In genomic region chr3:115944376-115944775, GRCm38 (mm10) we compare ENCODE assay signal across 27 mouse cellular contexts. TPM values are rescaled to one million over a fixed set of nuclear protein-coding genes. Genes with fewer than 3 reads are reported as not detected.
A peak's percentile ranks its signal among the peaks of the same experiment; 100 is the strongest.
DNase-seq lines count a peak whose midpoint lies in the region; ATAC-seq and TF ChIP-seq lines count a peak whose summit lies in the region.
"Had no signal": no experiment of that assay in that cellular context is flagged by ENCODE, and none has a peak within 500 bp of the region (broad histone marks: within the 10 kb centered on the region; RNA-seq: fewer than 3 reads in every experiment).

No protein-coding gene starts in this region.

- ATAC-seq in activated CD4-positive, CD25-positive, alpha-beta regulatory T cell, adult 4 months = peak; percentile 37
- ATAC-seq: forebrain, embryonic 14.5 days; forebrain, embryonic 16.5 days; Patski had no signal

- 94% methylated on average over 6 of the region's 6 CpGs for WGBS in thymus, adult 2 months

- peaks cover 19% of the 10 kb centered on the region for H3K36me3 ChIP-seq in thymus, adult 2 months (ENCODE audit: control insufficient read depth, insufficient read depth, low read length)

- TF ChIP-seq POLR2A in thymus, adult 2 months (IDR thresholded peaks at IDR 0.05; ENCODE audit: control insufficient read depth, extremely low read depth, insufficient read depth, low read length, poor library complexity) = no peak

- H3K4me1 ChIP-seq in thymus, adult 2 months (replicated peaks; ENCODE audit: control insufficient read depth, insufficient read depth, low read length) = peaks cover 4% of the 10 kb centered on the region; the same call in 1 of the 2 replicates
- H3K4me1 ChIP-seq: embryonic facial prominence, embryonic 13.5 days; embryonic facial prominence, embryonic 15.5 days; forebrain, embryonic 10.5 days; forebrain, embryonic 12.5 days had no signal

- H3K4me3 ChIP-seq in thymus, adult 2 months (ENCODE audit: control insufficient read depth, insufficient read depth, low read length) = no peak overlapping the region
- H3K4me3 ChIP-seq: embryonic facial prominence, embryonic 13.5 days; embryonic facial prominence, embryonic 15.5 days; erythroblast, embryonic 14.5 days; forebrain, embryonic 10.5 days; forebrain, embryonic 12.5 days had no signal

- TF ChIP-seq CTCF in thymus, adult 2 months (IDR thresholded peaks at IDR 0.05; ENCODE audit: borderline replicate concordance, control insufficient read depth, extremely low read depth, insufficient read depth, low read length, poor library complexity) = no peak

- H3K27me3 ChIP-seq in thymus, adult 2 months (ENCODE audit: control insufficient read depth, insufficient read depth, low read length) = no peaks in the 10 kb centered on the region
- H3K27me3 ChIP-seq: CH12.LX; embryonic facial prominence, embryonic 13.5 days; embryonic facial prominence, embryonic 15.5 days; forebrain, embryonic 12.5 days; Patski had no signal

- H3K27ac ChIP-seq in thymus, adult 2 months (ENCODE audit: control insufficient read depth, insufficient read depth, low read length) = peak overlapping the region; percentile 51; the same call in 1 of the 2 replicates
- H3K27ac ChIP-seq: embryonic facial prominence, embryonic 13.5 days; embryonic facial prominence, embryonic 15.5 days; forebrain, embryonic 10.5 days; forebrain, embryonic 12.5 days had no signal

- DNase-seq in thymus, adult 2 months = no peak
- DNase-seq in thymus, postnatal 25 days = no peak
- DNase-seq in CD4-positive, CD25-positive, alpha-beta regulatory T cell, adult 2 months (ENCODE audit: low read depth, low spot score) = peak; percentile 62
- DNase-seq in naive thymus-derived CD4-positive, alpha-beta T cell, adult 2 months (ENCODE audit: low read depth) = peak; percentile 67
- no peak for DNase-seq in lung, postnatal 36 days
- DNase-seq in right cerebral cortex, postnatal 4 days = no peak
- DNase-seq in kidney, postnatal 4 days = no peak
- DNase-seq: adrenal gland, adult 2 months; adrenal gland, postnatal 10 days; adrenal gland, postnatal 25 days; cerebellum, adult 11 months; cerebellum, adult 18-20 months; cerebellum, adult 8-10 months; cerebellum, adult 9-11 months; cerebellum, postnatal 14 days; cerebellum, postnatal 36 days; embryo, embryonic 11 days had no signal

RNA-seq across cellular contexts. Expression of gene Dph5, which starts 56.7 kb away (rescaled TPM):
- 8.5 and 9.4 TPM in 2 replicates for polyA plus RNA-seq in thymus, adult 2 months (2012; rRNA removed)
- 10 to 100 TPM; 59.9 to 65.4 TPM for polyA plus RNA-seq in activated CD4-positive, CD25-positive, alpha-beta regulatory T cell, adult 4 months (2017; shearing (Covaris generic))

Comparison
In these comparisons a context has a peak if more than half of its experiments do, and no peak if none do; other contexts are left out.
1. DNase-seq: peak in CD4-positive, CD25-positive, alpha-beta regulatory T cell, adult 2 months (single experiment) and naive thymus-derived CD4-positive, alpha-beta T cell, adult 2 months (single experiment); none in thymus, adult 2 months (single experiment), thymus, postnatal 25 days (single experiment), lung, postnatal 36 days (single experiment), right cerebral cortex, postnatal 4 days (single experiment) and kidney, postnatal 4 days (0 of 2).